Mouse (Mus musculus): Measurements from ENCODE around the gene Olfr1328. TPM values are rescaled to one million over a fixed set of nuclear protein-coding genes. Genes with fewer than 3 reads are reported as not detected.
"Not testable (repeated sequence)": the region's sequence is repeated elsewhere in the genome, so short reads cannot be mapped to it uniquely, and the experiment has no call there.

Olfr1328 gene
- 0.02 and 0.10 TPM in 2 replicates for polyA plus RNA-seq (2012; rRNA removed)

DNA sequence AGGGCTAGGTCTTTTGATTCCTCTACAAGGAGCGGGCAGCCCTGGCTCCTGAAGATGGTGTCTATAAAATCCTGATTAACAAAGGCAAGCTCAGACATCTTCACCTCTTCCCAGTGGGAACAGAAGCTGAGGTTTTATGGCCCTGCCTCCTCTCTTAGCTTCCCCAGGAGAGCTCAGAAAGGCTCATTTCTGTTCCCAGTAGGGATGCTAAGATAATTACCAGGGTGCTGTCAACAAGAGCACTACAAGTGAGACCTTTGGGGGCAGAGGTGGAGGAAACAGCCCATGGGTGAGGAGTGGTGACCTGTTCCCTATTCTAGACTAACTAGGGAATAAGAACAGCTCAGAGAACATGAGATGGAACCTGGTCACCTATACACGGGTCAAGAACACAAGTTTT, at the start of gene Olfr1328:
Gene Olfr1328 (minus strand): TSS at position 101 of the 400 bp plus-strand sequence.
- no peak for DNase-seq (ENCODE audit: extremely low spot score in 1 of 2, low spot score in 1 of 2)

GRCm38 (mm10) chr4:118985291-118985690, 46.9 kb upstream of the Olfr1328 start:
- no peak for DNase-seq (ENCODE audit: extremely low spot score in 1 of 2, low spot score in 1 of 2)

GRCm38 (mm10) chr4:118973281-118973680, 34.9 kb upstream of the Olfr1328 start:
- no peak for DNase-seq (ENCODE audit: extremely low spot score in 1 of 2, low spot score in 1 of 2)

- DNase-seq (ENCODE audit: extremely low spot score in 1 of 2, low spot score in 1 of 2) = no peak
These were observed 29.3 kb upstream of the Olfr1328 start for GRCm38 (mm10) chr4:118967711-118968110.

DNA sequence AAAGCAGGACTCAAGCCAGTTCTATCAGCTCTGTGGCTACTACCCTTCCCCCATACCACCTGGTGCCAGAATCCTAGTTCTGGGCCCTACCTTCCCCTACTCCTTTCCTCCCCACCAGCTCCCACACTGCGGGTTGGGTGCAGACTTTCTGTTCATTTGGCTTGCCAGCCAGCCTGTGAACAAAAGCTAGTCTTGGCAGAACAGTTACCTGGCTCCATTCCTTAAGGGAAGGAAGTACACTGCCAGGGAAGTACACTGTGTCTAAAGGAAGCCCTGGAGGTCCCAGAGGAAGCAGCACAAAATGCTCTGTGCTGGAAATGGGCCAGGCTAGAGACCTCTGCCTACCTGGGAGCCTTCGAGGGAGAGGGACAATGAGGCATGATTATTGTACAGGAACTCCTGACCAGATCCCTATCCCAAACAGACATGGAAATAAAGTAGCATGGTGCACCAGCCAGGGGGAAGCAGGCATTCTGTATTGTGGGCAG, 22.8 kb upstream of the Olfr1328 start, which contains the start of gene Lao1:
Gene Lao1 (plus strand): TSS at position 438 of the 488 bp plus-strand sequence.
- peak in 1 of 2 experiments; percentile 31 for DNase-seq (ENCODE audit: extremely low spot score in 1 of 2, low spot score in 1 of 2)

GRCm38 (mm10) chr4:118958812-118959211, 20.4 kb upstream of the Olfr1328 start:
- no peak for DNase-seq (ENCODE audit: extremely low spot score in 1 of 2, low spot score in 1 of 2)

GRCm38 (mm10) chr4:118931326-118931725, 7.1 kb downstream of the Olfr1328 start:
- DNase-seq (ENCODE audit: extremely low spot score in 1 of 2, low spot score in 1 of 2) = not testable (repeated sequence)

DNA sequence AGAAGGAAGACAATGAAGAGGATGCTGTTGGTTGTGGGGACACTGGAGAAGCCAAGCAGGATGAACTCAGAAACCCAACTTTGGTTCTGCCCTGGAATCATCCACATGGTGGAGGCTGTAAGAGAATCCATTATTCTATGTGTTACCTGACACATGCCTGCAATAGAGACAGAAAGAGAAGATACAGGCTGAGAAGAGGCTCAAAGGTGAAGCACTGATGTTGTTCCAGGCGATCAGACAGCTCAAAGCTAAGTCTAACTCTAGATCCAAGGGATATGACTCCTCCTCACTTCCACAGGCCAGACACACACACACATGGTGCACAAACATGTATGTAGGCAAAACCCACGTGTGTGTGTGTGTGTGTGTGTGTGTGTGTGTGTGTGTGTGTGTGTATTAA, 21.0 kb downstream of the Olfr1328 start, which contains the start of gene Olfr1329:
Gene Olfr1329 (minus strand): TSS at position 101 of the 400 bp plus-strand sequence.
- not testable (repeated sequence) for DNase-seq (ENCODE audit: extremely low spot score in 1 of 2, low spot score in 1 of 2)

- no peak for DNase-seq (ENCODE audit: extremely low spot score in 1 of 2, low spot score in 1 of 2)
These were observed 36.4 kb downstream of the Olfr1328 start for GRCm38 (mm10) chr4:118901981-118902380.

- no peak for DNase-seq (ENCODE audit: extremely low spot score in 1 of 2, low spot score in 1 of 2)
These were observed 50.1 kb downstream of the Olfr1328 start, which contains the start of gene Olfr1330 for GRCm38 (mm10) chr4:118888297-118888696. TSS of gene Olfr1330 (plus strand) at chr4:118888597.

Other genes with a start within 250 kb of the Olfr1328 start
- not detected in 2 replicates for gene Olfr1342, start 245.9 kb downstream of the Olfr1328 start, polyA plus RNA-seq (2012; rRNA removed)
- gene Olfr1341, start 235.1 kb downstream of the Olfr1328 start, polyA plus RNA-seq (2012; rRNA removed) = 0.02 TPM in 1 of 2 replicates, not detected in the other
- 0.06 TPM in 1 of 2 replicates, not detected in the other for gene Olfr1340, start 218.5 kb downstream of the Olfr1328 start, polyA plus RNA-seq (2012; rRNA removed)
- gene Olfr1339, start 206.4 kb downstream of the Olfr1328 start, polyA plus RNA-seq (2012; rRNA removed) = 0.10 TPM in 1 of 2 replicates, not detected in the other
- not detected in 2 replicates for gene Olfr1338, start 179.9 kb downstream of the Olfr1328 start, polyA plus RNA-seq (2012; rRNA removed)
- gene Olfr1337, start 156.0 kb downstream of the Olfr1328 start, polyA plus RNA-seq (2012; rRNA removed) = not detected in 2 replicates
- gene Olfr1335, start 128.7 kb downstream of the Olfr1328 start, polyA plus RNA-seq (2012; rRNA removed) = not detected in 2 replicates
- gene Olfr1333, start 102.3 kb downstream of the Olfr1328 start, polyA plus RNA-seq (2012; rRNA removed) = not detected in 2 replicates
- not detected in 2 replicates for gene Olfr1331, start 74.0 kb downstream of the Olfr1328 start, polyA plus RNA-seq (2012; rRNA removed)
- not detected in 2 replicates for gene Olfr1330, start 50.0 kb downstream of the Olfr1328 start, polyA plus RNA-seq (2012; rRNA removed)
- gene Olfr1329, start 21.1 kb downstream of the Olfr1328 start, polyA plus RNA-seq (2012; rRNA removed) = not detected in 2 replicates
- 0.04 TPM in 2 replicates for gene Lao1, start 23.0 kb upstream of the Olfr1328 start, polyA plus RNA-seq (2012; rRNA removed)
- 98.9 and 106 TPM in 2 replicates for gene Slc2a1, start 170.1 kb upstream of the Olfr1328 start, polyA plus RNA-seq (2012; rRNA removed)
- gene Zfp691, start 235.6 kb upstream of the Olfr1328 start, polyA plus RNA-seq (2012; rRNA removed) = 7.1 and 8.0 TPM in 2 replicates

All from frontal cortex, adult 2 months (tissue).